Mouse (Mus musculus): Measurements from ENCODE around the gene Dhx30.
"Not testable (repeated sequence)": the region's sequence is repeated elsewhere in the genome, so short reads cannot be mapped to it uniquely, and the experiment has no call there.

Dhx30 gene

GRCm38 (mm10) chr9:110117779-110118139 lies at the start of gene Dhx30:
TSS of gene Dhx30 (minus strand) at chr9:110117830.
- in situ Hi-C loops (cut with MboI; ENCODE audit: low sequenced_read_pairs), result no loop called here

GRCm38 (mm10) chr9:110163071-110163470 lies 45.4 kb upstream of the Dhx30 start:
- in situ Hi-C loops (cut with MboI; ENCODE audit: low sequenced_read_pairs), result no loop called here

- in situ Hi-C loops (cut with MboI; ENCODE audit: low sequenced_read_pairs), result no loop called here
These were observed 44.8 kb upstream of the Dhx30 start for GRCm38 (mm10) chr9:110162441-110162840.

DNA sequence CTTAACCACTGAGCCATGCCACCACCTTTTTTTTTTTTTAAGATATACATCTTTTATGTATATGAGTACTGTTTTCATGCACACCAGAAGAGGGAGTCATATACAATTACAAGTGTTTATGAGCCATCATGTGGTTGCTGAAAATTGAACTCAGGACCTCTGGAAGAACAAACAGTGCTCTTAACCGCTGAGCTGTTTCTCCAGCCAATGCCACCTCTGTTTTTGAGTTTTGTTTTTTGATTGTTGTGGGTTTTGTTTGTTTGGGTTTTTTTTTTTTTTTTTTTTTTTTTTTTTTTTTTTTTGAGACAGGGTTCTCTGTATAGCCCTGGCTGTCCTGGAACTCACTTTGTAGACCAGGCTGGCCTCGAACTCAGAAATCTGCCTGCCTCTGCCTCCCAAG lies 42.9 kb upstream of the Dhx30 start:
- in situ Hi-C loops (cut with MboI; ENCODE audit: low sequenced_read_pairs), result not testable (repeated sequence)

DNA sequence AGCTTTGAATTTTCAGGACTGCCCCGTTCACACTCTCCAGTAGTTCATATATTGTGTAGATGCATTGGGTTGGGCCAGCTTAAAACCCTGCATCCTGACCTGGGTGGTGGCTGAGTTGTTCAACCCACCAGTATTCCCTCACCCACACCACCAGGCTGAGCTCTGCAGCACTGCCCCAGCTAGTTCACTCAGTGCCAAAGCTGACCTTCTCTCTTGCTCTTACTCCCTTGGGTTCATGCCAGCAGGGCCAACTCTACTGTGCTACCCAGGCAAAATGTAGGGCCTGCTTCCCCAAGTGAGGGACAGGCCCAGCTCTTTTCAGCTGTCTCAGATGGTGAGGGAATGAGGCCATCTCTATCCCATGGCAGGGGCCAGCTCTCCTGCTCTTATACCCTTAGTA lies 41.4 kb upstream of the Dhx30 start:
- in situ Hi-C loops (cut with MboI; ENCODE audit: low sequenced_read_pairs), result no loop called here

- in situ Hi-C loops (cut with MboI; ENCODE audit: low sequenced_read_pairs), result no loop called here
These were observed 31.0 kb upstream of the Dhx30 start for GRCm38 (mm10) chr9:110148598-110148997.

- in situ Hi-C loops (cut with MboI; ENCODE audit: low sequenced_read_pairs), result no loop called here
These were observed 24.5 kb upstream of the Dhx30 start for GRCm38 (mm10) chr9:110142097-110142496.

DNA sequence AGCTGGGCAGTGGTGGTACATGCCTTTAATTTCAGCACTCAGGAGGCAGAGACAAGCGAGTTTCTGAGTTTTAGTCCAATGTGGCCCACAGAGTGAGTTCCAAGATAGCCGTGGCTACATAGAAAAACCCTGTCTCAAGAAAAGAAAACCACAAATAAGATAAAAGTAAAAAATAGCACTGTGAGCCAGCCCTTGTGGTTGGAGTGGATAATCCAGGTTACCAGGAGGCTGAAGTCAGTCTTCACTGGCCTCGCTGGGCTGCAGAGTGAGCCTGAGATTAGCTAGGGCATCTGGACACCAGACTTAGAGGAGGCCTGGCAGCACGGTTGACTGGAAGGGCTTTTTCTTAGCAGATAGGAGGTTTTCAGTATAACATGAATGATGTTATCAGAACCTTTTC lies 21.5 kb upstream of the Dhx30 start:
- in situ Hi-C loops (cut with MboI; ENCODE audit: low sequenced_read_pairs), result no loop called here

GRCm38 (mm10) chr9:110134176-110134575 lies 16.5 kb upstream of the Dhx30 start:
- in situ Hi-C loops (cut with MboI; ENCODE audit: low sequenced_read_pairs), result no loop called here

DNA sequence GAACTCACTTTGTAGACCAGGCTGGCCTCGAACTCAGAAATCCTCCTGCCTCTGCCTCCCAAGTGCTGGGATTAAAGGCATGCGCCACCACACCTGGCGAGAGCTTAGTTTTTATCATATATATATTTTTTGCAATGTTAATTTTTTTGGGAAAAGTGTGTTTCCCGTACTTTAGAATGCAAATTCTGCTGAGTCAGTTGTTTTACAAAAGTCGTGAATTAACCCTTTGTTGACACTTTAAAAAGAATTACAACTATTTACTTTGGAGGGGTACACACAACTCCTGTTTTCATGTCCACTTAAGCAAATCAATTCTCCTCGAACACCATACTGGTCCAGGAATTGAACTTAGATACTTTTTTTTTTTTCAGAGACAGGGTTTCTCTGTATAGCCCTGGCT lies 15.3 kb upstream of the Dhx30 start:
- in situ Hi-C loops (cut with MboI; ENCODE audit: low sequenced_read_pairs), result no loop called here

DNA sequence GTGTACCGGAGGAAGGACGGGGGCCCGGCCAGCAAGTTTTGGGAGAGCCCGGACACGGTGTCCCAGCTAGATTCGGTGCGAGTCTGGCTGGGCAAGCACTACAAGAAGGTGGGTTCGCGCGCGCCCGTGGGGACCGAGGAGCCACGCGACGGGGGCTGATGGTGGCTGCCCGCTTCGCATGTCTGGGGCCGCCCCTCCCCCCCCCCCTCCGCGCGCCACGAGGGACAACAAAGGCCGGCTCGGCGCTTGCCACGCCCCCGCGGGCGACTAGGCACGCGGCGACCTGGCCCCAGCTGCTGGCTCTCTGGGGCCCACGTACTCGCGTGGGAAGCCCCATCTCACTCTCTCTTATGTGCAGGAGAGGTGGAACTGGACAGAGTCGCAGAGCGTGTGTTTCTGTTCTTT lies 14.6 kb upstream of the Dhx30 start:
- in situ Hi-C loops (cut with MboI; ENCODE audit: low sequenced_read_pairs), result no loop called here

GRCm38 (mm10) chr9:110131525-110132197 lies 14.0 kb upstream of the Dhx30 start:
- in situ Hi-C loops (cut with MboI; ENCODE audit: low sequenced_read_pairs), result no loop called here

GRCm38 (mm10) chr9:110130896-110131524 lies 13.4 kb upstream of the Dhx30 start:
- in situ Hi-C loops (cut with MboI; ENCODE audit: low sequenced_read_pairs), result no loop called here

GRCm38 (mm10) chr9:110124008-110124540 lies 6.4 kb upstream of the Dhx30 start:
- in situ Hi-C loops (cut with MboI; ENCODE audit: low sequenced_read_pairs), result not testable (repeated sequence)

- in situ Hi-C loops (cut with MboI; ENCODE audit: low sequenced_read_pairs), result no loop called here
These were observed 5.7 kb upstream of the Dhx30 start for GRCm38 (mm10) chr9:110123322-110123721.

DNA sequence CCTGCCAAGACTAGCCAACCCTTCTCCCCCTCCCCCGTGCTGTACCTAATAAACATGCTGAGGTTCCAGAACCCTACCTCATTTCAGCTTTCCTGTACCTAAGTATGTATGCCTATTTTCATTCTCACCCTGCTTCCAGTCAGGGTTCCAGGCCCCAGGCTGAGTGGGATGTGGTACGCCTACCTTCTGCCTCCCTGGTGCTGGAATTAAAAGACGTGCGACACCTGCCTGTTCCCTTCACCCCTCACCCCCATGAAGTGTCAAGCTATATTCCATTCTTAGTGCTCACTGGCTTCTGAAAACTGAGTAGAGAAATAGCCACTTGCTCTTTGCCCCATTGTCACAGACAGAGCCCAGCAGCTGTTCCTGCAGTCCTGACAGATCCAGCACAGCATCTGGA lies 3.8 kb upstream of the Dhx30 start:
- in situ Hi-C loops (cut with MboI; ENCODE audit: low sequenced_read_pairs), result no loop called here

DNA sequence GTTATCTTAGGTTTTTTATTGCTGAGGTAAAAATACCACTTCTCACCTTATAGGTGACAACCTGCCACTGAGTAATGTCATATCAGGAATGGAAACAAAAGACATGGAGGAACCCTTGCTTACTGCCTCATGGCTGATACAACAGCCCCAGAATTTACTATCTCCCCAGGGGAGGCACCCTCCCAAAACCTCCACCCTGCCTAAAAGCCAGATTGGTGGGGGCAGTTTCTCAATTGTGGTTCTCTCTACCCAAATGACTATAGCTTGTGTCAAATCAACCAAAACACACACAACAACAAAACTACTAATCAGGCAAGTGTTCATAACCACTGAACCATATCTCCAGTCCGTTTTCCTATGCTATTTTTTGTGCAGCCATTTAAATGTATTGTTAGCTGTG lies 619 bp upstream of the Dhx30 start:
- in situ Hi-C loops (cut with MboI; ENCODE audit: low sequenced_read_pairs), result no loop called here

- in situ Hi-C loops (cut with MboI; ENCODE audit: low sequenced_read_pairs), result no loop called here
These were observed 452 bp downstream of the Dhx30 start, which contains the start of gene Smarcc1 for GRCm38 (mm10) chr9:110116977-110117778. TSS of gene Smarcc1 (plus strand) at chr9:110117708.

GRCm38 (mm10) chr9:110116353-110116976 lies 1.2 kb downstream of the Dhx30 start:
- in situ Hi-C loops (cut with MboI; ENCODE audit: low sequenced_read_pairs), result no loop called here

DNA sequence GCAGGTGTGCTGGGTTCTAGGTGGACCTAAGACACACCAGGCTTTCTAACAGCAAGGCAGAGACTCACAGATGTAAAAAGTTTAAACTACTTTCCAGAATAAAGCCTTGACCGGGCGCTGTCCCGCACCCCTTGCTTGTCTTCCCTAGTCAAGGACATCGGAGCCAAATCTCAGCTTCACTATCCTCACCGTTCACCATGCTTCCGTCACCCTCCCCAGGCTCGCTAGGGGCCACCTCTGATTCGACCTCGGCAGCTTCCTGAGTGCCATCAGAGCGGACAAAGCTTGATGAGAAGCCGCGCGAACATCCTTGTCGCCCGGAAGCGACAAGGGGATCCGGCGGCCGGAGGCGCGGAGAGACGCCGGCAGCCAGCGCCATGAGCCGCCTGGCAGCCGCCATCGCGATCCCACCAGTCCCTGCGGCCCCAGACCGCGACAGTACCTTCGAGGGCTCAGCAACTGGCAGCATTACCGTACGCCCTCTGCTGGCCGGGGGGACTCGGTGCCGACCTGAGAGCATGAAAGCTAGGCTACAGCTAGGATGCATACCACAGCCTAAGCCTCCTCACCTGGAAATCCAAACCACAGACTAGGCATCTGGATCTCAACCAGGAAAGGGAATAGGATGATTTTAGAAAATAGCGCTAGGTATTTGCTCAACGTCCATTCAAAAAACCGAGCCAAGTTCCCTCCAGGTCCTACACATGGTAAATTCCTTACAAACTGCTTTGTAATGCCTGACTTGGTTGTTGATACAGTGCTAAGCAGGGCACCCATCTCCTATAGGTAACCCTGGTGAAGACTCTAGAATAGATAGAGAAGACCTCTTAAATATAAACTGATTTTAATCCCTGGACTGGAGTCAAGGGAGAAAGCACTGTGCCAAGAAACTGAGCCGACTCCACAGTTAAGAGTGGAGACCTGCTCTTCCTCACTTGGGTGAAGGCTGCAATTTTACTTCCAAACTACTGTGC lies 16.7 kb downstream of the Dhx30 start:
- in situ Hi-C loops (cut with MboI; ENCODE audit: low sequenced_read_pairs), result no loop called here
